Mouse (Mus musculus): ENCODE results near the gene Postn.

The Postn gene

DNA sequence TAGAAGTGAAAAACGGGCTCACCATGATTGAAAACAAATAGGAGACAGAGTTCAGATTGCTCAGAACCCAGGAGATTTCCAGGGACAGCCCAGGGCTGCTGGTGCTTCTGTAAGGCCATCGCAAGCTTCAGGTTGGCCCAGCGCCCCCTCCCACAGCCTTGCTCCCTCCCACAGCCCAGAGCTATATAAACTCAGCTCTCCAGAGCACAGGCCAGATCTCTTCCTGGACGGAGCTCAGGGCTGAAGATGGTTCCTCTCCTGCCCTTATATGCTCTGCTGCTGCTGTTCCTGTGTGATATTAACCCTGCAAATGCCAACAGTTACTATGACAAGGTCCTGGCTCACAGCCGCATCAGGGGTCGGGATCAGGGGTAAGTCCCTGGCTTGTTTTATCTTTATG is at the start of gene Postn:
Gene Postn (plus strand): TSS at position 213 of the 400 bp plus-strand sequence.
- no peak for DNase-seq

DNA sequence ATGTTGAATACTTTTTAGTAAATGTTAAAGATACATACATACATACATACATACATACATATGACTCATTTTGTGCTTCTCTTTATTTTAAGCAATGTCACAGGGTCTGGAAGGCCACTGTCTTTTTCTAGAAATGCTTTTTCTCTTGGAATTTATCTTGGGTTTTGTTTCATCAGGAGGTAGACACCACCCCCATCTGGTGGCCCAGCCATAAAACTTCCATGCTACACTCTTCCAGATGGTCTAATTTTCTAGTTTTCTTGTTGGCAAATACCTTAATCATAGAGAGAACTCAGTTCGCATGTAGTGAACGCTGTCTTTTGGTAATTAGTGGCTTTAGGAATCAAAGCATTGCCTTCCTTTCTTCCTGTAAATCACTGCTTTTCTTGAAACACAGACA is 46.9 kb upstream of the Postn start:
- no peak for DNase-seq

DNA sequence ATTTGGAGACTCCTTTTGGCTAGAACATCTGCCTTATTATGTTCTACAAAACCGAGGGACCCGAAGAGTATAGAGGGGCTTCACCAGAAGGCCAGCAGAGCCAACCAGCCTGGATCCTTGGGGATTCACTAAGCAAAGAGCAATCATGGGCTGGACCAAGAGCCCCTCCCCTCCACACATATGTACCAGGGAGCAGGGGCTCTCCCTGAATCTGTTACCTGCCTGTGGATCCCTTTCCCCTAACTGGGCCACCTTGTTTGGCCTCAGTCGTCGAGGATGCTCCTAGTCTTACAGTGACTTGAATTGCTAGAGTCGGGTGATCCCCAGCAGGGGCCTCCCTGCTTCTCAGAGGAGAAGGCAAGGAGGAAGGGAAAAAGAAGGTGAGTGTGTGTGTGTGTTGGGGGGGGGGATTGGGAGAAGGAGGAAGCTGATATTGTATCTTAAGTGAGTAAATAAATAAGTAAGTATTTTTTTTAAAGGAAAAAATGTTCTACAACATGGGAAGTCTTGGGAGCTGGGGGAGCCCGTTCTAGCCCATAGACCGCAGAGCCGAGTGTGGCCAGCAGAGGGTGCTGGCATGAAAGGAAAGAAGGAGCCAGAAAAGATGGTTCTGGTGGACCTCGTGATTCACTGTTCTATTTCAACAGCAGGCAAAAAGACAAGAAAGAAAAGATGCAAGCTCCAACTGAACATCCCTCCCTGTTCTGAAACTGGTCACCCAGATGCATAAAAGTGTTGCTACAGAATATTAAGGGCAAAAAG is 7.8 kb upstream of the Postn start:
- peak; percentile 75 for DNase-seq

DNA sequence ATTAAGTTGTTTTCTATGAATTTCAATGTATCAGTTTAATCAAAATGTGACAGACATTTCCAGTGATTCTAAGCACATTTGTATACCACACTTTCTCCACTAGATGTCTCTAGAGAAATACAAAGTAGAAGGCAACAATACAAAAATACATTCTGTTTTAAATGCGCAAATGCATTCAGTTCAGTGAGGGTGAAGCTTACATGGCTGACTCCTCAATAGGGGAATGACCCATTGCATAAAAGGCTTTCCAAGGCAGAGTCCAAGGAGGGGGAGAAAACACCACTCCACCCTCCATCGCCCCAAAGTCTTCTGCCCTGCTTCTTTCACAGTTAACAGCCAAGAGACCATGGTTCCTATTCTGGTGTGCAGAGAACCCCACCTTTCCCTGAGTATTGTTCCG is 3.3 kb upstream of the Postn start:
- DNase-seq: peak; percentile 6

DNA sequence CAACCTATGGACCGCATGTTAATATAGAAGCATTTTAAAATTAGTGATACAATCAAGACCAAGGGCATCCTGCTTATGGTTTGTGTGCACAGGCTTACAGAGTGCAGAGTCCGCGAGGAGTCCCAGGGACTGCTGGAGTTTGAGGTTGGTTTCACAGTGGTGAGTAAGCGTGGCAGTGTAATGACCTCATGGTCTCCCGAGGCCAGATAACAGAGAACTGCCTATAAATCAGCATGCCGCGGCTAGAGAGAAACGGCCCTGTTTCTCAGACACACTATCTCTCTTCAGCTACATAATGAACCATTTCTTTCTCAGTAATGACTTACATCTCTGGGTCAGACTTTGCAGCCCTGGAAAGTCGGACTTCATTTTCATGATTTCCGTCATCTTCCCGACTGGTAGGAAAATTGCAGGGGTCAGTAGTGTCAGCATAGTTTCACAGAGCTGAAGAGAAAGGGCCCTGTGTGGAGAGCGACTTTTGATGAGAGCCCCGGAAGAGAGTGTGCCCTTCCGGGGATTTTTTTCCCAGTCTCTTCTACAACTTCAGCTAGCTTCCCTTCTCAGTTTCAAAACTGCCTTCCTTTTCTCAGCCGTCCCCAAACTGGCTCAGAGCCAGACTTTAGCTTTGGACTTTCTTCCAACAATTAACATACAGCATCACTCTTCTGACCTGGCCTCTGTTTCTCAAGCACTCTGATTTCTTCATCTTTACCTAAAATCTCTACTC is 2.3 kb upstream of the Postn start:
- no peak for DNase-seq

DNA sequence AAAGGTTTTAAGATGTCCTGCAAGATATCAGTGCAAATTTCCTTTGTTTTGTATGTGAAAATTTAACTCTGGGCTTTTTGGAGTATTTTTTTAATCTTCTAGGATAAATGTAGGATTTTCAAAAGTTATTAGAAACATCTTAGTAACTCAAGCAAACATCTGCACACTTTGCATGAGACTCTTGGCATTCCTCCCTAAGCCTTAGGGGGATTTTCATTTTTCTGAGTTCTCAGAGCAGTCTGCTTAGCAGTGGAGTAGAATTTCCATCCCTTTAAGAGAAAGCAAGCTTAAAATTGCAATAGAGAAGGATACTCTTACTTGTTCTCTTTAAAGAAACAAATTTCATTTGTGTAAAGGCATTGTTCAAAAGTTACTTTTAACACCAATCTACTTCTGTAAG is 747 bp downstream of the Postn start:
- no peak for DNase-seq

DNA sequence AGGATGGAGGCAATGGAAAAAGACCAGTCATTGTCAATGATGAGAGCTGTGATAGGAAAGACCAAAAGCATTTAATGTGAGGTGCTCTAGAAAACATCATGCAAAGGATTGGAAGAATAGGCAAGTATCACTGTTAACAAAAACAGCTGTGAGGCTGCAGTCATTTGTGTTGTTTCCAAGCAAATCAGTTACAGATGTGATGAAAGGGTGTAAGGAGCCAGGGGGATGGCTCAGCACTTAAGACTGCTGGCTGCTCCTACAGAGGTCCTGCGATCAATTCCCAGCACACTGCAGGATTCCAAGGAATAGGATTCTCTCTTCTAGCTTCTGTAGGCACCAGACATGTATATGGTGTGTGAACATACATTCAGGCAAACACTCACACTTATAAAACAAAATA is 10.1 kb downstream of the Postn start:
- no peak for DNase-seq

DNA sequence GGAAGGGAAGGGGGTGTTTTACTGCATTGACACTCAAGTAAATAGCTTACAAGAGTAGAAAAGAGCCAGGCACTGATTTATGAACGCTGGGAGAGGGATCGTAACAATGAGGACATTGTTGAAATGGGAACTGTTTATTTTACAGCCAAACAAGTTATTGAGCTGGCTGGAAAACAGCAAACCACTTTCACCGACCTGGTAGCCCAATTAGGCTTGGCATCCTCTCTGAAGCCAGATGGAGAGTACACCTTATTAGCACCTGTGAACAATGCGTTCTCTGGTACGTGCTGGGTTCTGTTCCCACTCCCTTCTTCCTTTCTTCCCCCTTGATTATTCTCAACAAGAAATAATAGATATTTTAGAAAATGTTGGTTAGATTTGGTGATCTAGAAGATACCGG is 11.7 kb downstream of the Postn start:
- no peak for DNase-seq

DNA sequence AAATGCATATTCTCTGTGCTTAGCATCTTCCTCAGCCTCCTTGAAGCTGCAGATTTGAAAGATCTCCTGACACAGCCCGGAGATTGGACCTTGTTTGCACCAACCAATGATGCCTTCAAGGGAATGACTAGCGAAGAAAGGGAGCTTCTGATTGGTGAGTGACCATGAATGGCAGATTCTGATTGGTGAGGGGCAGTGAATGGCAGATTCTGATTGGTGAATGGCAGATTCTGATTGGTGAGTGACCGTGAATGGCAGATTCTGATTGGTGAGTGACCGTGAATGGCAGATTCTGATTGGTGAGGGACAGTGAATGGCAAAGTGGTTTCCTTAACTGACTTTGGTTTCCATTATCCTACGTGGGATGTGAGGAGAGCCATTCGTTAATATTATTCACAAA is 15.1 kb downstream of the Postn start:
- DNase-seq: no peak

DNA sequence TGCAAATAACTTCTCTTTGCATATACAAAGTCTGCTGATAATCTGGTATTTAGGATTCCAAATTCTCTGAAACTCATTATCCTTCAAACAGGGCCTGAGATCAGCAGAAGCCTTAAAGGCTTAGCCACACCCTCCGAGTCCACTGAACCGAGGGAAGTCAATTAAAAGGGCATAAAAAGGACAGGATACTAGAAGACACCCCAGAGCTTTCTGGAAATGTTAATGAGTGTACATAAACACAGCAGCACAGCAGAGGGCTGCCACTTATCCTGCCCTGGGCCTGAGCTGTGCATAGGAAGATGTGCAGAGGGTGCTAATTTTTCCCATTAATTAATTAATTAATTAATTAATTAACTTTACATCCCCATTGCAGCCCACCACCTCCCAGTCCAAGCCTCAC is 16.7 kb downstream of the Postn start:
- no peak for DNase-seq

DNA sequence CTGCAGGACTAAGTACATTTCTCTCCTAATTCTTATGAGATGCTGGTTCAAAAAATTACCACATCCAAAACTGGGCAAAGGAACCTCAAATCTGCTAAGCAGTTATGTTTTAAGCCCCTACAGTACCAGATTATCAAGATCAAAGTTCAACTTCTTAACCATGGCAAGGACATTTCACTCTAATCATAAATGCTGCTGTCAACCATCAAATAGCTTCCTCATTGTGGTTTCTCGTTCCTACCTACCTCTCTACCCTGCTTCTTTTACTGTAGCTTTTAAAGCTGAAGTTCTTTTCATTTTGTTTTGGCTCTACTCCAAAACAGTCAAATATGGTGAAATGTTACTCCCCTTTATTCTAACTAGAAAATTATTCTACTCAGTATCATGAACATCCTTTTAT is 17.2 kb downstream of the Postn start:
- no peak for DNase-seq

DNA sequence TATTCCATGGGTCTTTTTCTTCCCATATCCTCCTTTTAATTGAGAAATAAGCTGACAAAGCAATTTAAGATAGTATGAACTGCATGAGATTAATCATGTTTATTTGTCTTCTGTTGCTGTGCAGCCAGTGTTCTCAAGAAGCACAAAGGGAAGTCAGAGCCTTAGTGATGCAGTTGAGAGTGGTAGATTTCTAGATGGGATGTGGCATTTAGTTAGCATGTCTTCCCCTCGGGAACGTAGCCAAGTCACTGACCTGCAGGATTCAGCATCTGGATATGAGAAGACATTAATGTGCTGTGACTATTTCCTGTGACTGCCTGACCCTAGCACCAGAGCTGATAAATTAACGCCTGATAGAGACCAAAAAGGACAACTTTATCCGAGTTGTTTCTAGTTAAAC is 19.1 kb downstream of the Postn start:
- DNase-seq: no peak

DNA sequence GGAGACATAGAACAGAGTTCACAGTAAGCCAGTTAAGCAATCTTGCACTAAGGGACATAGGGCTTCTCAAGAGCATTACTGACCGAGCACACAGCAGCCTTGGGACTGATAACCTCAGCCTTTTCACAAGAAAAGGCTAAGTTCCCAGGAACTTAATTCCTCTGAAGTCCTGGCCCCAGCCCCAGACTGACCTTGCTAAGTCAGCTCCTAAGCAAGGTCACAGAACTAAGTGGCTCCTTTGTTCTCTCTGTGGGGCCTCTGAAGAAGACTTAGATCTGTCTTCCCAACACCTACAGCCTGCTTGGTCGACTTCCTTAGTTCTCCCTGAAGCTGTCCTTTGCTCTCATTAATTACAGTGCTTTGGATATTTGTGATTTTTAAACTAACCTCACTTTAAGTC is 38.4 kb downstream of the Postn start:
- DNase-seq: no peak

DNA sequence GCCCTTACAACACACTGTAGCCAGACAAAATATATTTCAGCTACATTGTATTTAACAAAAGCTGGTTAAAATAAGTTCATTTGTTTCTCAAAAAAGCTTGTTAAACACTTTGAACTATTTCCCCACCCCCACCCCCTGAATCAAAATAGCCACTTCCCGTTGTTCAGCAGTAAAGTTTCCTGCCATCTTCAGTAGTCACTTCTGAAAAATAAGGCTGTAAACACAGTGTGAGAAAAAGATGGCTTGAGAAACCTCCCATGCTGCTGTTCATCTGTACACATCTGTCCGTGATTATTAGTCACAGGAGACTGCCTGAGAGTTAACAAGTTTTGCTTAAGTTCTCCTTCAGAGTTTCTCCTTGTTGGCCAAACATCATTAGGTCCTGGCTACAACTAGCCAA is 39.0 kb downstream of the Postn start:
- no peak for DNase-seq

DNA sequence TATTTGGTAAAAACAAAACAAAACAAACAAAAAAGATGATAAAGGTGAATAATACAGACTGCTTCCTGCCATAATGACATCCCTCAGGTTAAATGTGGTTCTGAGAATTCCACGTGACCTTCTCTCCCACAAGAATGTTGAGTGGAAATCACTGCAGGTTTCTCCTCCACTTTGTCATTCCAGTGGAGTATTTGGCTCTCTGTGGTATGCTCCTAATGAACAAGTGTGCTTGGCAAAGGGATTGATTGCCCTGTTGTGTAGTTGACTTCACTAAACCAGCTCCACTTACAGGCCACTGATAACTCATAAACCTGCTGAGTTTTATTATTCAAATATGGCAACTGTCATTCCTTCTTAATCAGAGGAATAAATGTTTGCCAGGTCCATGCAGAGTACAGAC is 39.7 kb downstream of the Postn start:
- no peak for DNase-seq

DNA sequence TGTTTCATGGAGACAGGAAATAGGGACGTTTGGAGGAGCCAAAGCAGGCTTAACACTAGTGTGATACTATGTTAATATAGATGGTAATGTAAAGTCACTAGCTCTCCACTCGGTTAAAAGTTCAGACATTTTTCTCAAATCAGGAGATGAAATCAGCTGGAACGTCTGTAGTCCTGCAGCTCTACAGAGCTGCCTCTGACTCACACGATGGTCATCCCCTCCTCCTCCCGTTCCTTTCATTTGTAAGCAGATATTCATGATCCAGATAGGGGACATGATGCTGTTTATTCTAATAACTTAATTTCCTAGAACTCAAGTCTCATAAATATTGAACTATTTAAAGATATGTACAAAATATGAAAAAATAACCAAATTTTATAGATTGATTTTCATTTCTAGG is 40.8 kb downstream of the Postn start:
- no peak for DNase-seq

DNA sequence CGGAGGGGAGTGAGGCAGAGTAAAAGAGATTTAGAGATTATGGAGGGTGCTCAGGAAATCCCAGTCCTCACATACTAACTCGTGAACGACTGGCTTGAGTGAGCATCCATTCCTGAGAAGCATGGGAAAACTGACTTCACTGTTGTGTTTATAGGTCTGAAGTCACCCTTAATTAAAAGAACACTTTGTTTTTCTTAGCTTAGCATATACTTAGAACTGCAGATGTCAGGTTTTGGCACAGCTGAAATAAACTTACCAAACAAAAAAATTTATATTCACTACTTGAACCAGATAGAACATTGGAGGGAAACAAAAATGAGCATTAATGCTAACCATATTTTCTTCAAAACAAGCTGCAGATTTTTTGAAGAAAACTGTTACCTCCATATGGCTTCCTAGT is 42.9 kb downstream of the Postn start:
- DNase-seq: no peak

DNA sequence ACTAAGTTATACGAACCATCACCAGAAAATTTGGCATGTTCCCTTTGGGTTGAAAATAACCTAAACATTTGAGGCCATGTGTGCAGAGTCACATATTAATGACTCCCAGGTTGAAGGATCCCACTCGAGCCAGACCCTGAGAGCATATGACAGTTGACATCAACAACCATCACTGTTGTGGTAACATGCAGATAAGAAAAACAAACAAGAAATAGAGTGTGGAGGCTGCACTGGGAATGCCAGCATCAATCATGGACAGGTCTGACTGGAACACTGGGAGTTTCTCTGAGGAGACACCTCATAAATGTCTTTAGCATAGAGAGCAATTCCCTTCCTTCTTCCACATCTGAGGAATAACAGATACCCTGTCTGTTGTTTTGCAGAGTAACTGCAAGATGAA is 45.7 kb downstream of the Postn start:
- DNase-seq: no peak

DNA sequence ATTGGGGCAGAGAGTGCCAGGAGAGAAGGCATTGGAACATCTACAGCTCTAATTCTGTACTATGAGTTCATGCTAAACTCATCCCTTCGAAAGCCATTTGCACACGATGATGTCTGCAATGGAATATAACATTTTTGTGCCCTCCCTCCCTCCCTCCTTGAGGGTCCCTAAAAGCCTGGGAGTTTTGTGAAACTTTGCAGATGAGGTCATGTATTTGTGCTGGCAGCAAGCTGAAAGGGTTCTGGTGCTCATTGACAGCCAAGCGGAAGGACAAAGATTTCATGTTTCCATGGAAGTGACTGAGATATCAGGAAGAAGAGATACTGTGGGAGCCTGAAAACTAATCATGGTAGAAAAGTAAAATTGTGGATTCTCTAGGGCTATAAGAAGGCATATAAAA is 50.1 kb downstream of the Postn start:
- no peak for DNase-seq

DNA sequence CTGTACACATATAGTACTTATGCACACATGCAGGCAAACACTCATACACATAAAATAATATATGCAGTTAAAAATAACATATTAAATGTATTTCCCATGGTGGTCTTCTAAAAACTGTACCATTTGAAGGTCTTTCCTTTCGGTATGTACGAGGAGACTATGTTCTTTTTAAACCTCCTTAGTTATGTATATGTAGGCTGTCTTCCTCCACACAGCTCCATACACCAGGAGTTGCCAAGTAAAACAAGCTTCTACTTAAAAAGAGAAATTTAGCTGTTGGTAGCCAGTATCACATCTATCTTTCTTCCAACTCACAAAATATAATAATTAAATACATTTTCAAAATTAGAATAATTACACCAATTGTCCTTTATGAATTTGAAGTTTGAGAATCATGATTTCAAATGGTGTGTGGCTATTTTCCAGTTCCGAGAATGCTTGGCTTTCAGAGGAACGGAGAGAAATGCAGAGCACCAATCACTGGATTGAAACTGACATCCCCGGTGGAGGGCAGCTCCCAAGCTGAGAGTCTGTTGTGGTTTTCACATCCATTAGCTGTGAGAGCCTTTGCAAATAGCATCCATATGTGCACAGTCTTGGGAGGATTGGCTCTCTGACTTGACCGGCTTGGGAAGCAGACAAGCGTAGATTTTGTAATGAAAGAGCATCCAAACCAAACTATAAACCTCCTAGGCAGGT is 52.1 kb downstream of the Postn start:
- no peak for DNase-seq

DNA sequence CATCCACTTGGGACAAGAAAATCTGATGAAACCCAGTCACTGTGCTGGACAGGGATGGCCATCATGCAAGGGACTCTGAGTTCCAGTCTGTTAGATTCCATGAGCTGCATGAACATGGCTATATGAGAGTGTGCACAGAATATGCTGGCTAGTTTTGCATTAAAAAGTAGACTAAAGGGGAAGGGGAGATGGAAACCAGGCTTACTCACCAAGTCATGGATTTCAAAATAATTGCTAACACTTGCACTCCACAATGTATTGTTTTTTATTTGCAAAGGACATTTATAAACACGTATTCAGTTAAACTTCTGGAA is 52.6 kb downstream of the Postn start:
- no peak for DNase-seq

DNA sequence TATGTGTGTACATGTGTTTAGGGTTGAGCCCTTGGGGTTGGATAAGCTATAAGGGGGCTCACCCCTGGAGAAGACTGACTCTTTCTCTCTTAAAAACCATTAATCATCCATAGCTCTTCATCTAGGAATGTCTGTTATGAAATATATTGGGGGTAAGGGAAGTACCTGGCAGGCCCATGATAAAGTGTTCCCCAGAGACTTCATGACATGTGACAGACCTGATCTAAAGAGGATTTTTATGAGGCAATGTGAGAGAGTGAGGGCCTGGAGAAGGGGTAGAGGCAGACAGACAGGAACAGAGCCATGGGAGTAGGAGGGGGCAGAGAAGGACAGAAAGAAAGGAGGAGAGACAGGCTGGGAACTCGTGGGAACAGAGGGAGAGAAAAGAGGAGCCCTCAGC is 53.5 kb downstream of the Postn start:
- DNase-seq: no peak

DNA sequence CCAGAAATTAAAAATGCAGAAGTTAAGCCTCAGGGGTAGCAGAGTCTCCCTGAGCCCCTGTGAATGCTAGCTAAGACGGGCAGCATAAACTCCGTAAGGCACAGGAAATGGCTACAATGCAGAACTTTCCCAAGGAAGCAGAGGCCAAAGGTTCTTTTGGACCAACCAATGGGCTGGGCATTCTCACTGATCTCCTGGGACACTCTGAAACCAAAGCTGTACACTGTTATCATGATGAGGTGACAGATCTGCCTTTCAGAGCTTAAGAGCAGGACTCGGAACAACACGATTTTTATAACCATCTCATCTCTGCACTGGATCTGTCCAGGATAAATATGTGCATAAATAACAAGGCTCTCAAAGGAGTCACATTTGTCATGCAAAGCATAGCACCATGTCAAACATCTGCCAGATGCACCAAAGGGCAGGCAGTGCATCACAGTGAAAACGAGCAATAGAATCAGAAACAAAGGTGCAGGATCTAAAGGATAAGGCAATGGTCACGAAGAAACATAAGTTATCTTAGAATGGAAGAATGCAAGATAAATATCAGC is 57.0 kb downstream of the Postn start:
- no peak for DNase-seq
